Mouse (Mus musculus): Measurements from ENCODE around the gene Tspear. TPM values are rescaled to one million over a fixed set of nuclear protein-coding genes. Genes with fewer than 3 reads are reported as not detected.

Tspear gene
- polyA plus RNA-seq, 1 experiment from 2014 or later, result 0.16 TPM

GRCm38 (mm10) chr10:77886007-77886747 lies 199.8 kb downstream of the Tspear start:
- WGBS, result 45% methylated on average over 12 of the region's 12 CpGs
- Histone ChIP-seq H3K9ac (ENCODE audit: low read depth, low read length) (no peak overlapping the region), H3K27me3 (replicated peaks; ENCODE audit: control insufficient read depth, insufficient read depth, low read length) (no peaks in the 10 kb centered on the region), H3K4me3 (ENCODE audit: low read depth, low read length) (no peak overlapping the region), H3K9me3 (ENCODE audit: control insufficient read depth, low read length) (no peaks in the 10 kb centered on the region), H3K36me3 (ENCODE audit: control insufficient read depth, insufficient read depth, low read length) (no peaks in the 10 kb centered on the region), H3K4me1 (replicated peaks; ENCODE audit: control insufficient read depth, insufficient read depth, low read length) (no peaks in the 10 kb centered on the region), H3K27ac (ENCODE audit: low read depth, low read length) (no peak overlapping the region), H3K4me2 (no peak overlapping the region)
- no peak for DNase-seq (ENCODE audit: low spot score)
- no peak for ATAC-seq (replicated peaks; ENCODE audit: low FRiP score)

- Histone ChIP-seq H3K4me2 (no peak overlapping the region), H3K9ac (ENCODE audit: low read depth, low read length) (no peak overlapping the region), H3K36me3 (ENCODE audit: control insufficient read depth, insufficient read depth, low read length) (no peaks in the 10 kb centered on the region), H3K4me3 (ENCODE audit: low read depth, low read length) (no peak overlapping the region), H3K9me3 (ENCODE audit: control insufficient read depth, low read length) (no peaks in the 10 kb centered on the region), H3K27me3 (replicated peaks; ENCODE audit: control insufficient read depth, insufficient read depth, low read length) (no peaks in the 10 kb centered on the region), H3K27ac (ENCODE audit: low read depth, low read length) (no peak overlapping the region), H3K4me1 (replicated peaks; ENCODE audit: control insufficient read depth, insufficient read depth, low read length) (no peaks in the 10 kb centered on the region)
- ATAC-seq (replicated peaks; ENCODE audit: low FRiP score), result no peak; the same call in 1 of the 2 replicates
- 78% methylated on average over 8 of the region's 8 CpGs for WGBS
- DNase-seq (ENCODE audit: low spot score), result no peak
Measured at GRCm38 (mm10) chr10:77890987-77891565, 204.7 kb downstream of the Tspear start.

GRCm38 (mm10) chr10:77895562-77895961 lies 209.2 kb downstream of the Tspear start:
- Histone ChIP-seq H3K4me3 (ENCODE audit: low read depth, low read length) (no peak overlapping the region), H3K36me3 (ENCODE audit: control insufficient read depth, insufficient read depth, low read length) (no peaks in the 10 kb centered on the region), H3K4me2 (no peak overlapping the region), H3K27me3 (replicated peaks; ENCODE audit: control insufficient read depth, insufficient read depth, low read length) (no peaks in the 10 kb centered on the region; the same call in 1 of the 2 replicates), H3K9ac (ENCODE audit: low read depth, low read length) (no peak overlapping the region), H3K9me3 (ENCODE audit: control insufficient read depth, low read length) (no peaks in the 10 kb centered on the region), H3K27ac (ENCODE audit: low read depth, low read length) (no peak overlapping the region), H3K4me1 (replicated peaks; ENCODE audit: control insufficient read depth, insufficient read depth, low read length) (no peaks in the 10 kb centered on the region)
- 58% methylated on average over 5 of the region's 5 CpGs for WGBS
- DNase-seq (ENCODE audit: low spot score) (no peak), ATAC-seq (replicated peaks; ENCODE audit: low FRiP score) (no peak)

- Histone ChIP-seq H3K9me3 (ENCODE audit: control insufficient read depth, low read length) (no peaks in the 10 kb centered on the region), H3K27me3 (replicated peaks; ENCODE audit: control insufficient read depth, insufficient read depth, low read length) (peaks cover 10% of the 10 kb centered on the region), H3K36me3 (ENCODE audit: control insufficient read depth, insufficient read depth, low read length) (no peaks in the 10 kb centered on the region), H3K9ac (ENCODE audit: low read depth, low read length) (no peak overlapping the region), H3K4me1 (replicated peaks; ENCODE audit: control insufficient read depth, insufficient read depth, low read length) (0 out of 2 replicates have a peak, but pooled peaks cover 2% of the 10 kb centered on the region), H3K4me3 (ENCODE audit: low read depth, low read length) (no peak overlapping the region), H3K27ac (ENCODE audit: low read depth, low read length) (peak overlapping the region; percentile 28; the same call in 1 of the 2 replicates), H3K4me2 (no peak overlapping the region)
- WGBS, result 70% methylated on average over 7 of the region's 7 CpGs
- ATAC-seq (replicated peaks; ENCODE audit: low FRiP score), result no peak
- no peak for DNase-seq (ENCODE audit: low spot score)
Measured at GRCm38 (mm10) chr10:77900126-77900525, 213.8 kb downstream of the Tspear start.

- Histone ChIP-seq H3K4me1 (replicated peaks; ENCODE audit: control insufficient read depth, insufficient read depth, low read length) (0 out of 2 replicates have a peak, but pooled peaks cover 2% of the 10 kb centered on the region), H3K4me3 (ENCODE audit: low read depth, low read length) (0 out of 2 replicates have a peak overlapping the region, but pooled peaks have one; percentile 62), H3K27me3 (replicated peaks; ENCODE audit: control insufficient read depth, insufficient read depth, low read length) (peaks cover 10% of the 10 kb centered on the region), H3K36me3 (ENCODE audit: control insufficient read depth, insufficient read depth, low read length) (no peaks in the 10 kb centered on the region), H3K9ac (ENCODE audit: low read depth, low read length) (no peak overlapping the region), H3K4me2 (peak overlapping the region; percentile 81), H3K9me3 (ENCODE audit: control insufficient read depth, low read length) (no peaks in the 10 kb centered on the region), H3K27ac (ENCODE audit: low read depth, low read length) (no peak overlapping the region)
- DNase-seq (ENCODE audit: low spot score) (no peak), ATAC-seq (replicated peaks; ENCODE audit: low FRiP score) (no peak)
- 84% methylated on average over 27 of the region's 27 CpGs for WGBS
Measured at GRCm38 (mm10) chr10:77900903-77901818, 214.8 kb downstream of the Tspear start.

GRCm38 (mm10) chr10:77901871-77902210 lies 215.5 kb downstream of the Tspear start:
- H3K36me3 ChIP-seq (ENCODE audit: control insufficient read depth, insufficient read depth, low read length), result no peaks in the 10 kb centered on the region
- H3K4me1 ChIP-seq (replicated peaks; ENCODE audit: control insufficient read depth, insufficient read depth, low read length), result 0 out of 2 replicates have a peak, but pooled peaks cover 2% of the 10 kb centered on the region
- H3K4me2 ChIP-seq, result peak overlapping the region; percentile 81
- peaks cover 10% of the 10 kb centered on the region for H3K27me3 ChIP-seq (replicated peaks; ENCODE audit: control insufficient read depth, insufficient read depth, low read length)
- DNase-seq (ENCODE audit: low spot score) (no peak), ATAC-seq (replicated peaks; ENCODE audit: low FRiP score) (peak; percentile 3; the same call in 1 of the 2 replicates)
- peak overlapping the region; percentile 62 for H3K4me3 ChIP-seq (ENCODE audit: low read depth, low read length)
- 3% methylated on average over 14 of the region's 14 CpGs for WGBS
- peak overlapping the region; percentile 52 for H3K9ac ChIP-seq (ENCODE audit: low read depth, low read length)
- H3K9me3 ChIP-seq (ENCODE audit: control insufficient read depth, low read length), result no peaks in the 10 kb centered on the region
- no peak overlapping the region for H3K27ac ChIP-seq (ENCODE audit: low read depth, low read length)

GRCm38 (mm10) chr10:77902211-77902893 lies 216.0 kb downstream of the Tspear start, which contains the start of gene Lrrc3:
Lrrc3 (minus strand) TSS chr10:77902536.
- Histone ChIP-seq H3K36me3 (ENCODE audit: control insufficient read depth, insufficient read depth, low read length) (no peaks in the 10 kb centered on the region), H3K27me3 (replicated peaks; ENCODE audit: control insufficient read depth, insufficient read depth, low read length) (peaks cover 10% of the 10 kb centered on the region), H3K4me2 (peak within 1 kb of the TSS; percentile 81), H3K4me3 (ENCODE audit: low read depth, low read length) (peak within 1 kb of the TSS; percentile 62), H3K4me1 (replicated peaks; ENCODE audit: control insufficient read depth, insufficient read depth, low read length) (0 out of 2 replicates have a peak, but pooled peaks cover 2% of the 10 kb centered on the region), H3K27ac (ENCODE audit: low read depth, low read length) (no peak within 1 kb of the TSS), H3K9me3 (ENCODE audit: control insufficient read depth, low read length) (no peaks in the 10 kb centered on the region), H3K9ac (ENCODE audit: low read depth, low read length) (peak within 1 kb of the TSS; percentile 52)
- 1% methylated on average over 43 of the region's 46 CpGs for whole genome bisulfite sequencing
- peak; percentile 86 for DNase-seq (ENCODE audit: low spot score)
- peak; percentile 80 for ATAC-seq (replicated peaks; ENCODE audit: low FRiP score)
